Mouse (Mus musculus) adrenal gland, postnatal 25 days (tissue): ENCODE data around the gene Zic2. TPM values are rescaled to one million over a fixed set of nuclear protein-coding genes. Genes with fewer than 3 reads are reported as not detected.

Source experiments
- DNase-seq: peaks from one replicate; pipeline ENCODE4 v3.0.0; 2021; ENCODE audit warnings: mixed read lengths
- total RNA-seq: library from RNA; stranded (reverse); gene quantifications from 2 replicates; pipeline ENCODE4 v1.2.3, GENCODE M21; 2021

Gene Zic2
- total RNA-seq, 1 experiment from 2014 or later = not detected

DNA sequence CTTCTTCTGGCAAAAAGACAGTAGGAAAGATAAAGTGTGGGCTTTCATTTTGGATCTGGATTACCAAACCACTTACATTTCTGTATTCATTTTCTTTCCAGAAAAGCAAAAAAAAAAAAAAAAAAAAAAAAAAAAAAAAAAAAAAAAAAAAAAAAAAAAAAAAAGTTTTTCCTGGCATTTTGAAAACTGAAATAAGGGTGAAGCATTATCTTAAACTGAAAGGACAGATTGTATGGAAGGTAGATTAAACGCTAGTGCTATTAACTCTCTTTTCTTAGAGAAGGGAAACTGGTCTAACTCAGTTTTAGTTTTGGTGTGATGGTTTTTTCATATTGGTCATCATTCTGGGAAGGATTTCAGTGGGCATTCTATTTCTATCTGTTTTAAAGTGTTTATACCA, 16.8 kb downstream of the Zic2 start:
- no peak for DNase-seq

DNA sequence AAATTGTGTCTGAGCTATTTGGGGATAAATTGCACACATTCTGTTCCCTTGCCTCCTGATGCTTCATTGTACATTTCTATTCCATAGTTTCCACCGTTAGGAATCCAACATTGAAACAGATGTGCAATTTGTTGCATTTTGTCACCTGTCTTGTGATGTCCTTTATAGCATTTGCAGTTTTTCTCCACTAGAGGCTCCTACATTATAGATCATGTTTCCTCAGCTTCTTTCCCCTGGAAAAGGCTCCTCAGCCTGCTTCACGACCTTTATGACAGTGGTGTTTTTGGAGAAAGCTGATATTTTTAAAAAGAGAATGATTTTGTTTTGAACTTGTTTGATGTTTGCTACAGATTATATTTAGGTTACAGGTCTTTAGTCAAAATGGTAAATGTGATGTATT, 33.8 kb downstream of the Zic2 start:
- DNase-seq = no peak

DNA sequence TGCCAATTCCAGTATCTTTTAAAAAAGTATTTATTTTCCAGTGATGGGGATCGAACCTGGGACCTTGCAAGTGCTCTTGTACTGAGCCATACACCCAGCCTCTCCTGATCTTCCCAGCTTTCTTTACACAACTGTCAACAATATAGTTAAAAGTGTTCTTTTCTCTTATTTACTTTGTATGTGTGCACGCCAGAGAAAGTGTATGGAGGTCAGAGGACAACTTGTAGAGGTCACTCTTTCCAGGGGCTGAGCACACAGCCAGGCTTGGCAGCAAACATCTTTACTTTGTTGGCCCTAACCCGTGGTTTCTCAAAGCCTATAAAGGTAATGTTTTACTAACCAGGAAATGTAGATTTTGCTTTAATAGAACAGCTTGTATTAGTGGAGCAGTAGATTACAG, 36.3 kb downstream of the Zic2 start:
- DNase-seq = no peak

DNA sequence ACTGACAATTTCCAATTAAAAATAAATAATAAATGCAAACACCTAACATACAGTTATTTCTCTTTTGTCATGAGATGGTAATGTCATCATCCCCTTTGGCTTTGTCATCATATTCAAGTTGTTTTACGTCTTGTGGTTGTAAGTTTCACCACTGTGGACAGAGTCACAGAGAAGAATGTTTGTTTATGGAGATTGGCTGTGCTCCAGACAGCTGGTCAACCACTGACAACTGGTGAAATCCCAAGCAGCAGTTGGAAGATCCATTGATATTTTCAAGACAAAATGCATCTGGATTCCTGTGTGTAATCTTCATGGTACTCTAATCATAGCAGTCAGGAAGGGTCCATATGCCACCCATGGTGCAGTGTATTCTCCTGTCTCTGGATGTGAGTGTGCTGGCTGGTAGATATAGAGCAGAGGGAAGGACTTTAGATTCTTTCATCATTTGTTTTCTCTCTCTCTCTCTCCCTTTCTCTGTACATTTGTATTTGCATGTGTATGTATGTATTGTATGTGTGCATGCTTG, 38.3 kb downstream of the Zic2 start:
- DNase-seq = no peak

DNA sequence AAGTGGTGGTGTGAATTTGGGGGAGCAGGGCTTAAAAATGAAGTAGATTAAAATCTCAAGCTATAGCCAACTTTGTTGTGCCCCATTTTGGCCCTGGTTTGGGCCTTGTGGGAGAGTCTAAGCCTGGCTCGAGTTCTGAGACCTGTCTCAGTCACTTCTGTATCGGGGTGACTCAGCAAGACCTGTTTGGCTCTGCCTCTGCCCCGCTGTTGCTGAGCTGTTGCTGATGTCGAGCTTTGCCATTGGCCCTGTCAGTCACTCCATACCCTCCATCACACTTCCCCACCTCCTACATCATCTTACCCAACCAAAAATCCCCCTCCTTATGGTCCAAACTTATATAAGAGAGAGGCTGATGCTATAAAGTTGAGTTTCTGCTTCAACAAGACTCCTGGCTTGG, 53.2 kb downstream of the Zic2 start:
- DNase-seq = no peak

Other genes starting within 250 kb of the Zic2 start
- gene Gm5089, start 24.3 kb upstream of the Zic2 start, total RNA-seq = not detected in 2 replicates
- not detected in 2 replicates for gene Zic5, start 9.8 kb upstream of the Zic2 start, total RNA-seq
- not detected in 2 replicates for gene Gm10837, start 15.2 kb downstream of the Zic2 start, total RNA-seq
- 133 and 175 TPM in 2 replicates for gene Pcca, start 58.9 kb downstream of the Zic2 start, total RNA-seq